Mouse (Mus musculus): ENCODE measurements around the gene Csnka2ip.

The Csnka2ip gene

GRCm38 (mm10) chr16:64602308-64602707 is at the start of gene Csnka2ip:
Gene Csnka2ip, minus strand, starts transcription at chr16:64602408.
- no peak for DNase-seq (ENCODE audit: low spot score in 2 of 2)

- no peak for DNase-seq (ENCODE audit: low spot score in 2 of 2)
Measured at GRCm38 (mm10) chr16:64649594-64650290, 47.5 kb upstream of the Csnka2ip start.

GRCm38 (mm10) chr16:64647771-64648170 is 45.6 kb upstream of the Csnka2ip start:
- no peak for DNase-seq (ENCODE audit: low spot score in 2 of 2)

GRCm38 (mm10) chr16:64635110-64635509 is 32.9 kb upstream of the Csnka2ip start:
- DNase-seq (ENCODE audit: low spot score in 2 of 2) = no peak

GRCm38 (mm10) chr16:64620116-64620515 is 17.9 kb upstream of the Csnka2ip start:
- no peak for DNase-seq (ENCODE audit: low spot score in 2 of 2)

- no peak for DNase-seq (ENCODE audit: low spot score in 2 of 2)
Measured at GRCm38 (mm10) chr16:64614648-64615047, 12.4 kb upstream of the Csnka2ip start.

GRCm38 (mm10) chr16:64607793-64608192 is 5.6 kb upstream of the Csnka2ip start:
- DNase-seq (ENCODE audit: low spot score in 2 of 2) = no peak

GRCm38 (mm10) chr16:64586825-64587224 is 15.4 kb downstream of the Csnka2ip start:
- no peak for DNase-seq (ENCODE audit: low spot score in 2 of 2)

- no peak for DNase-seq (ENCODE audit: low spot score in 2 of 2)
Measured at GRCm38 (mm10) chr16:64586262-64586619, 16.0 kb downstream of the Csnka2ip start.

- DNase-seq (ENCODE audit: low spot score in 2 of 2) = no peak
Measured at GRCm38 (mm10) chr16:64585599-64586261, 16.5 kb downstream of the Csnka2ip start.

GRCm38 (mm10) chr16:64584591-64584990 is 17.6 kb downstream of the Csnka2ip start:
- no peak for DNase-seq (ENCODE audit: low spot score in 2 of 2)

- no peak for DNase-seq (ENCODE audit: low spot score in 2 of 2)
Measured at GRCm38 (mm10) chr16:64583406-64583805, 18.8 kb downstream of the Csnka2ip start.

- DNase-seq (ENCODE audit: low spot score in 2 of 2) = no peak
Measured at GRCm38 (mm10) chr16:64569496-64569895, 32.7 kb downstream of the Csnka2ip start.

GRCm38 (mm10) chr16:64563081-64563480 is 39.1 kb downstream of the Csnka2ip start:
- no peak for DNase-seq (ENCODE audit: low spot score in 2 of 2)

- DNase-seq (ENCODE audit: low spot score in 2 of 2) = no peak
Measured at GRCm38 (mm10) chr16:64558518-64558917, 43.7 kb downstream of the Csnka2ip start.

GRCm38 (mm10) chr16:64526883-64527282 is 75.3 kb downstream of the Csnka2ip start:
- no peak for DNase-seq (ENCODE audit: low spot score in 2 of 2)

GRCm38 (mm10) chr16:64524051-64524645 is 78.1 kb downstream of the Csnka2ip start:
- no peak for DNase-seq (ENCODE audit: low spot score in 2 of 2)

GRCm38 (mm10) chr16:64513423-64513822 is 88.8 kb downstream of the Csnka2ip start:
- no peak for DNase-seq (ENCODE audit: low spot score in 2 of 2)

All from spleen, postnatal 14 days (tissue).